Mouse (Mus musculus): ENCODE measurements around the gene Rnf39.

- TF ChIP-seq TCF12 (IDR thresholded peaks at IDR 0.05; ENCODE audit: insufficient read depth, poor library complexity, severe bottlenecking) (no peak), POLR2AphosphoS2 (IDR thresholded peaks at IDR 0.05; ENCODE audit: insufficient read length, low read depth) (no peak)
Measured at GRCm38 (mm10) chr17:36899376-36899775, 43.3 kb upstream of the Rnf39 start.

Measured in myocyte (in vitro differentiated cells).